Mouse (Mus musculus): ENCODE measurements around the gene Pld6.
A peak's percentile ranks its signal among the peaks of the same experiment; 100 is the strongest.

The Pld6 gene

GRCm38 (mm10) chr11:59787199-59787781 is at the start of gene Pld6:
Pld6 (minus strand) TSS chr11:59787645.
- no peak for DNase-seq (ENCODE audit: low read depth, low spot score)

- DNase-seq (ENCODE audit: low read depth, low spot score), result no peak
Observed at GRCm38 (mm10) chr11:59821625-59822024, 34.2 kb upstream of the Pld6 start.

GRCm38 (mm10) chr11:59817916-59818315 is 30.5 kb upstream of the Pld6 start:
- no peak for DNase-seq (ENCODE audit: low read depth, low spot score)

- no peak for DNase-seq (ENCODE audit: low read depth, low spot score)
Observed at GRCm38 (mm10) chr11:59815482-59816065, 28.1 kb upstream of the Pld6 start.

GRCm38 (mm10) chr11:59814936-59815335 is 27.5 kb upstream of the Pld6 start:
- DNase-seq (ENCODE audit: low read depth, low spot score), result no peak

GRCm38 (mm10) chr11:59814311-59814710 is 26.9 kb upstream of the Pld6 start:
- DNase-seq (ENCODE audit: low read depth, low spot score), result no peak

- no peak for DNase-seq (ENCODE audit: low read depth, low spot score)
Observed at GRCm38 (mm10) chr11:59813276-59813675, 25.8 kb upstream of the Pld6 start.

GRCm38 (mm10) chr11:59811211-59811610 is 23.8 kb upstream of the Pld6 start:
- peak; percentile 74 for DNase-seq (ENCODE audit: low read depth, low spot score)

- DNase-seq (ENCODE audit: low read depth, low spot score), result no peak
Observed at GRCm38 (mm10) chr11:59810480-59811158, 23.2 kb upstream of the Pld6 start.

- peak; percentile 81 for DNase-seq (ENCODE audit: low read depth, low spot score)
Observed at GRCm38 (mm10) chr11:59809670-59810474, 22.4 kb upstream of the Pld6 start, which contains the start of gene Flcn. Flcn (minus strand) TSS chr11:59810016.

GRCm38 (mm10) chr11:59809071-59809669 is 21.7 kb upstream of the Pld6 start:
- DNase-seq (ENCODE audit: low read depth, low spot score), result peak; percentile 33

- DNase-seq (ENCODE audit: low read depth, low spot score), result peak; percentile 37
Observed at GRCm38 (mm10) chr11:59808170-59808960, 20.9 kb upstream of the Pld6 start.

- DNase-seq (ENCODE audit: low read depth, low spot score), result no peak
Observed at GRCm38 (mm10) chr11:59805656-59806055, 18.2 kb upstream of the Pld6 start.

GRCm38 (mm10) chr11:59805256-59805655 is 17.8 kb upstream of the Pld6 start:
- DNase-seq (ENCODE audit: low read depth, low spot score), result no peak

GRCm38 (mm10) chr11:59804409-59805110 is 17.1 kb upstream of the Pld6 start:
- no peak for DNase-seq (ENCODE audit: low read depth, low spot score)

GRCm38 (mm10) chr11:59803516-59803915 is 16.1 kb upstream of the Pld6 start:
- no peak for DNase-seq (ENCODE audit: low read depth, low spot score)

- no peak for DNase-seq (ENCODE audit: low read depth, low spot score)
Observed at GRCm38 (mm10) chr11:59801881-59802280, 14.4 kb upstream of the Pld6 start.

- no peak for DNase-seq (ENCODE audit: low read depth, low spot score)
Observed at GRCm38 (mm10) chr11:59800412-59800811, 13.0 kb upstream of the Pld6 start.

GRCm38 (mm10) chr11:59793390-59793789 is 5.9 kb upstream of the Pld6 start:
- DNase-seq (ENCODE audit: low read depth, low spot score), result no peak

- DNase-seq (ENCODE audit: low read depth, low spot score), result no peak
Observed at GRCm38 (mm10) chr11:59789311-59789710, 1.9 kb upstream of the Pld6 start.
